In the genomic region with DNA sequence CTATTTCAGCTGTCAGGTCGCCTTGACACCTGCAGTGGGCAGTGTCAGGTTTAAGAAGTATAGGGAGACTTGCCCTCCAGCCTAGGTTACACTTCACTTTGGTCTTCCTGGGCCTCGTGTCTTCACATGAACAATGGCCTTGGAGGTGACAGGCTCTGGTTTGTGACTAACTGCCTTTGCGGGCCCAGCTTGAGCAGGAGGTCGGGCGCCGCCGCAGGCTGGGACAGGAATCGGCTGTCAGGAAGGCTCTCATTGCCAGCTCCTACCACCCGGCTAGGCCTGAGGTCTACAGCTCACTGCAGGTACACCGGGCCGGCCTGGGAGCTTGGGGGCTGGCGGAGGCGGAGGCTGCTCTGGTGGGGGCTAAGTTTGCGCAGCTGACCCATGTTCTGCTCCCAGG, we compare ENCODE assay signal across 8 mouse cellular contexts. TPM values are rescaled to one million over a fixed set of nuclear protein-coding genes. Genes with fewer than 3 reads are reported as not detected.
A peak's percentile ranks its signal among the peaks of the same experiment; 100 is the strongest.
DNase-seq lines count a peak whose midpoint lies in the region; ATAC-seq and TF ChIP-seq lines count a peak whose summit lies in the region.

No protein-coding gene starts in this region.

- H3K4me2 ChIP-seq in heart, postnatal 0 days (ENCODE audit: low read depth, low read length) = peak overlapping the region; percentile 93

- TF ChIP-seq CTCF in heart, postnatal 0 days (IDR thresholded peaks at IDR 0.05; ENCODE audit: low read depth) = peak; percentile 45

- H3K27me3 ChIP-seq in heart, postnatal 0 days (ENCODE audit: control insufficient read depth, insufficient read depth, low read length) = no peaks in the 10 kb centered on the region

- peak overlapping the region; percentile 89 for H3K4me3 ChIP-seq in heart, postnatal 0 days (ENCODE audit: low read depth, low read length)

- peak; percentile 51 for DNase-seq in gastrocnemius, postnatal 10 days
- DNase-seq in gastrocnemius, adult 18-20 months (ENCODE audit: low spot score) = no peak
- peak; percentile 54 for DNase-seq in adipocyte (ENCODE audit: low spot score)
- DNase-seq in embryo, embryonic 9.5 days (ENCODE audit: extremely low spot score) = peak; percentile 39
- DNase-seq in heart, postnatal 0 days (ENCODE audit: low spot score) = peak; percentile 61
- peak; percentile 68 to 81 for DNase-seq in kidney, postnatal 4 days
- DNase-seq in lung, postnatal 4 days = peak; percentile 75 to 76
- DNase-seq in spleen, postnatal 10 days (ENCODE audit: low spot score in 2 of 2) = peak; percentile 55 to 83

- no peak for TF ChIP-seq EP300 in heart, postnatal 0 days (IDR thresholded peaks at IDR 0.05; ENCODE audit: low read depth)

- H3K36me3 ChIP-seq in heart, postnatal 0 days (replicated peaks; ENCODE audit: control insufficient read depth, insufficient read depth, low read length) = peaks cover 19% of the 10 kb centered on the region

- no peak for ATAC-seq in heart, postnatal 0 days (ENCODE audit: insufficient read depth, low read depth)

- H3K9ac ChIP-seq in heart, postnatal 0 days (replicated peaks; ENCODE audit: low read depth, low read length) = peak overlapping the region; percentile 66

- peaks cover 25% of the 10 kb centered on the region for H3K4me1 ChIP-seq in heart, postnatal 0 days (ENCODE audit: control insufficient read depth, insufficient read depth)

- WGBS in heart, postnatal 0 days = 17% methylated on average over 14 of the region's 14 CpGs

- H3K9me3 ChIP-seq in heart, postnatal 0 days (replicated peaks; ENCODE audit: control insufficient read depth, low read length) = no peaks in the 10 kb centered on the region

- peak overlapping the region; percentile 67 for H3K27ac ChIP-seq in heart, postnatal 0 days (ENCODE audit: low read depth)

RNA-seq across cellular contexts. Expression of gene Ogfod2, which starts 0.9 kb away (rescaled TPM):
- 1 to 10 TPM; 7.2 to 8.8 TPM for total RNA-seq in gastrocnemius, postnatal 10 days (2021)
- total RNA-seq in gastrocnemius, adult 18-20 months (2021) = 10 to 100 TPM; 13.2 to 14.5 TPM
- total RNA-seq in heart, postnatal 0 days (2014; rRNA removed; ENCODE audit: low replicate concordance) = 37.6 and 55.1 TPM in 2 replicates
- polyA plus RNA-seq in heart, postnatal 0 days (2015; fragmentation: Nextera tagmentation; extraction: Ambion mirVana) = 19.0 and 19.3 TPM in 2 replicates

RNA-seq across cellular contexts. Expression of gene Arl6ip4, which starts 2.9 kb away (rescaled TPM):
- 10 to 100 TPM; 53.8 to 64.3 TPM for total RNA-seq in gastrocnemius, postnatal 10 days (2021)
- total RNA-seq in gastrocnemius, adult 18-20 months (2021) = 10 to 100 TPM; 39.1 TPM
- 12.2 and 18.0 TPM in 2 replicates for total RNA-seq in heart, postnatal 0 days (2014; rRNA removed; ENCODE audit: low replicate concordance)
- polyA plus RNA-seq in heart, postnatal 0 days (2015; fragmentation: Nextera tagmentation; extraction: Ambion mirVana) = 70.7 and 76.9 TPM in 2 replicates

RNA-seq across cellular contexts. Expression of gene Abcb9, which starts 17.4 kb away (rescaled TPM):
- total RNA-seq in gastrocnemius, postnatal 10 days (2021) = 1 to 10 TPM; 4.2 to 4.4 TPM
- 1 to 10 TPM; 8.4 to 8.9 TPM for total RNA-seq in gastrocnemius, adult 18-20 months (2021)
- total RNA-seq in heart, postnatal 0 days (2014; rRNA removed; ENCODE audit: low replicate concordance) = 1.8 and 5.4 TPM in 2 replicates
- 2.3 and 3.0 TPM in 2 replicates for polyA plus RNA-seq in heart, postnatal 0 days (2015; fragmentation: Nextera tagmentation; extraction: Ambion mirVana)
